Mouse (Mus musculus) right cerebral cortex, postnatal 10 days (tissue): ENCODE results near the gene Suv39h2.
A peak's percentile ranks its signal among the peaks of the same experiment; 100 is the strongest.

Experiments
- DNase-seq, 2 experiments: peaks; one replicate each; pipeline ENCODE4 v3.0.0; 2021; ENCODE audit warnings: low spot score in 2 of 2

Gene Suv39h2

GRCm38 (mm10) chr2:3474861-3475283 lies at the start of gene Suv39h2:
TSS of gene Suv39h2 (minus strand) at chr2:3475031.
- DNase-seq = peak; percentile 96 to 98

GRCm38 (mm10) chr2:3522558-3522957 lies 47.7 kb upstream of the Suv39h2 start:
- DNase-seq = no peak

GRCm38 (mm10) chr2:3512552-3513454 lies 38.0 kb upstream of the Suv39h2 start, which contains the start of the genes Gm45902, Hspa14 and Cdnf:
TSS of gene Gm45902 (minus strand) at chr2:3512790.
TSS of gene Hspa14 (minus strand) at chr2:3512814.
TSS of gene Cdnf (plus strand) at chr2:3513030.
- peak; percentile 98 to 99 for DNase-seq

GRCm38 (mm10) chr2:3512076-3512475 lies 37.2 kb upstream of the Suv39h2 start:
- DNase-seq = peak; percentile 23 to 35

GRCm38 (mm10) chr2:3500886-3501285 lies 26.1 kb upstream of the Suv39h2 start:
- DNase-seq = no peak

- DNase-seq = no peak
These were observed 24.7 kb upstream of the Suv39h2 start for GRCm38 (mm10) chr2:3499543-3499942.

GRCm38 (mm10) chr2:3493833-3494409 lies 19.1 kb upstream of the Suv39h2 start:
- no peak for DNase-seq

- DNase-seq = no peak
These were observed 15.0 kb upstream of the Suv39h2 start for GRCm38 (mm10) chr2:3489816-3490215.

GRCm38 (mm10) chr2:3480239-3480638 lies 5.4 kb upstream of the Suv39h2 start:
- no peak for DNase-seq

GRCm38 (mm10) chr2:3475746-3476251 lies 968 bp upstream of the Suv39h2 start:
- DNase-seq = no peak

- peak; percentile 79 to 81 for DNase-seq
These were observed 448 bp downstream of the Suv39h2 start for GRCm38 (mm10) chr2:3474361-3474805.

GRCm38 (mm10) chr2:3473891-3474290 lies 940 bp downstream of the Suv39h2 start:
- no peak for DNase-seq

- DNase-seq = no peak
These were observed 18.2 kb downstream of the Suv39h2 start for GRCm38 (mm10) chr2:3456590-3456989.

- no peak for DNase-seq
These were observed 21.7 kb downstream of the Suv39h2 start for GRCm38 (mm10) chr2:3453096-3453495.

GRCm38 (mm10) chr2:3449431-3449830 lies 25.4 kb downstream of the Suv39h2 start:
- DNase-seq = peak; percentile 43 to 70

GRCm38 (mm10) chr2:3445984-3446383 lies 28.8 kb downstream of the Suv39h2 start:
- no peak for DNase-seq

GRCm38 (mm10) chr2:3444206-3444605 lies 30.6 kb downstream of the Suv39h2 start:
- DNase-seq = no peak

GRCm38 (mm10) chr2:3437956-3438355 lies 36.9 kb downstream of the Suv39h2 start:
- DNase-seq = no peak

GRCm38 (mm10) chr2:3435369-3436061 lies 39.3 kb downstream of the Suv39h2 start:
- no peak for DNase-seq

GRCm38 (mm10) chr2:3430956-3431355 lies 43.9 kb downstream of the Suv39h2 start:
- DNase-seq = no peak

GRCm38 (mm10) chr2:3424579-3424910 lies 50.3 kb downstream of the Suv39h2 start:
- DNase-seq = no peak
